Mouse (Mus musculus): ENCODE results near the gene Dll4. TPM values are rescaled to one million over a fixed set of nuclear protein-coding genes. Genes with fewer than 3 reads are reported as not detected.

Gene Dll4
- total and polyA plus RNA-seq, 3 experiments, result 0.18 TPM; not detected in 2

DNA sequence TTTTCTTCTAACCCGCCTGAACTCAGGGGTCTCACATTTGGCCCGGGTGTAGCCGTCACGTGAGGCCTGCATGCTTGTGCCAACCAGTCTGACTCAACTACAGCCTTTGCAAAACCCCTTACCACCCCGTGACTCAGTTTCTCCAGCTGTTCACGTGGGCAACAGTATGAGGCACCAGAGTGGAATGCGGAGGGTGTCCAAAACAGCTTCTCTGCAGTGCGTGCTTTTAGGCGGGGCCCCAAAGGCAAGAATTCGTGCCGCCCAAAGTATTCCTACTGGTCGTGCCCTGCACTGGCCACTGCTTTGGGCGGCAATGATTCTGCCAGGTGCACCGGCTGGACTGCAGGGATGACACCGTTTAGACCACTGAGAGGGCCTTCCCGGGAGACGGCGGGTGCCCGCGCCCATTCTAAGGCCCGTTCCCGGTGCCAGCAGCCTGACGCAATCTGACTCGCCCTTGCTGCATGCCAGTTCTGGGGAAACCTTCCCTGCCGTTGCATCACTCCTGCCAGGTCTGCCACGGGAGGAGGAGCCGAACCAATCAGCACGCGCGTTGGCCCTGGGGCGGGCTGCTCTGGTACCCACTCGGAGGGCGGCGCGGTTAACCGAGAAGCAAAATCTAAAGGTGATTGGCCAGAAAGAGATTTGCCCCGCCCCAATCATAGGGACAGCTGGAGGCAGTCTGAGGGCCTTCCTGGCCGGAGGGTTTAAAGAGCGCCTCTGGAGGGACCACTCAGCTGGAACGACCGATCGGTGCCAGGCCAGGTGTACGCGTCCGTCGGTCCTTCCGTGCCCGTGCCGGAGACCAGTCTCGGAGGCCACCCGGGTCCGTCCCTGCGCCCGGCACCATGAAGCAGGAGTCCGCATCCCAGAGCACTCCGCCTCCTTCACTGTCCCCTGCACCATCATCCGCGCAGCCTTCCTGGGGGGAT is 25.2 kb downstream of the Dll4 start, which contains the start of gene Chac1:
Gene Chac1, plus strand, starts transcription at position 675 of the 932 bp plus-strand sequence.
- Histone ChIP-seq H3K36me3 (ENCODE audit: control insufficient read depth in 1 of 2, insufficient read depth in 2 of 2, low read length in 2 of 2) (peaks cover 2 to 5% of the 10 kb centered on the region in 2 experiments; a peak in 3 of 4 replicates), H3K4me3 (ENCODE audit: control insufficient read depth in 1 of 2, insufficient read depth in 1 of 2, low read depth in 2 of 2, low read length in 2 of 2) (peak within 1 kb of the TSS; percentile 80 to 86), H3K9ac (ENCODE audit: control insufficient read depth, low read depth, low read length, poor library complexity, severe bottlenecking) (peak within 1 kb of the TSS; percentile 91), H3K4me1 (ENCODE audit: control insufficient read depth in 1 of 2, insufficient read depth in 2 of 2, low read length in 2 of 2) (peaks cover 4 to 19% of the 10 kb centered on the region in 2 experiments; a peak in 3 of 4 replicates), H3K27ac (ENCODE audit: control insufficient read depth, low read depth, low read length) (peak within 1 kb of the TSS; percentile 67), H3K9me3 (replicated peaks; ENCODE audit: insufficient read depth, low read length) (no peaks in the 10 kb centered on the region), H3K79me2 (ENCODE audit: control insufficient read depth, insufficient read depth, low read length, poor library complexity) (peaks cover 12% of the 10 kb centered on the region), H3K27me3 (ENCODE audit: control insufficient read depth in 1 of 2, insufficient read depth in 2 of 2, low read length in 2 of 2) (no peaks in the 10 kb centered on the region)
- DNase-seq (ENCODE audit: low read depth, low spot score), result peak; percentile 98
- TF ChIP-seq HCFC1 (IDR thresholded peaks at IDR 0.05; ENCODE audit: low read depth, low read length), result peak; percentile 85
- TF ChIP-seq E2F4 (IDR thresholded peaks at IDR 0.05; ENCODE audit: borderline replicate concordance, low read depth, low read length), result peak; percentile 55; the same call in 1 of the 2 replicates
- TF ChIP-seq TCF12 (IDR thresholded peaks at IDR 0.05; ENCODE audit: low read depth, low read length), result 0 out of 2 replicates have a peak, but pooled peaks have one; percentile 44
- no peak for TF ChIP-seq CHD1 (IDR thresholded peaks at IDR 0.05; ENCODE audit: low read depth, low read length)
- no peak for TF ChIP-seq MAFK (IDR thresholded peaks at IDR 0.05; ENCODE audit: borderline replicate concordance, low read depth, low read length)
- TF ChIP-seq CHD2 (IDR thresholded peaks at IDR 0.05; ENCODE audit: low read length), result no peak
- peak; percentile 64; the same call in 1 of the 2 replicates for TF ChIP-seq MYC (IDR thresholded peaks at IDR 0.05; ENCODE audit: low read depth, low read length)
- TF ChIP-seq USF2 (IDR thresholded peaks at IDR 0.05; ENCODE audit: borderline replicate concordance in 1 of 2, insufficient read depth in 1 of 2, low read depth in 1 of 2, low read length in 2 of 2), result peak in 1 of 2 experiments; percentile 43; a peak in 1 of 4 replicates
- TF ChIP-seq ZMIZ1 (IDR thresholded peaks at IDR 0.05; ENCODE audit: low read depth, low read length), result peak; percentile 97
- TF ChIP-seq RCOR1 (IDR thresholded peaks at IDR 0.05; ENCODE audit: low read depth, low read length), result no peak
- 0 out of 2 replicates have a peak, but pooled peaks have one; percentile 71 for TF ChIP-seq UBTF (IDR thresholded peaks at IDR 0.05; ENCODE audit: borderline replicate concordance, insufficient read depth, low read depth, low read length)
- peak; percentile 76 for TF ChIP-seq SIN3A (IDR thresholded peaks at IDR 0.05; ENCODE audit: low read length)
- TF ChIP-seq ZKSCAN1 (IDR thresholded peaks at IDR 0.05; ENCODE audit: low read depth, low read length), result no peak
- 0 out of 2 replicates have a peak, but pooled peaks have one; percentile 5 for TF ChIP-seq ELF1 (IDR thresholded peaks at IDR 0.05; ENCODE audit: low read depth, low read length)
- peak; percentile 81 for TF ChIP-seq MXI1 (IDR thresholded peaks at IDR 0.05; ENCODE audit: low read depth, low read length)
- TF ChIP-seq NRF1 (IDR thresholded peaks at IDR 0.05; ENCODE audit: insufficient read depth, low read depth, low read length, poor library complexity, severe bottlenecking), result 0 out of 2 replicates have a peak, but pooled peaks have one; percentile 27
- TF ChIP-seq ETS1 (IDR thresholded peaks at IDR 0.05; ENCODE audit: low read depth, low read length), result peak; percentile 46
- TF ChIP-seq POLR2AphosphoS5 (IDR thresholded peaks at IDR 0.05; ENCODE audit: borderline replicate concordance, low read depth, low read length), result no peak
- TF ChIP-seq RAD21 (IDR thresholded peaks at IDR 0.05; ENCODE audit: low read depth, low read length), result no peak
- TF ChIP-seq CTCF (IDR thresholded peaks at IDR 0.05 in 2 of 3, conservative IDR thresholded peaks at IDR 0.05 in 1 of 3; ENCODE audit: control insufficient read depth in 1 of 3, insufficient read depth in 1 of 3, low read depth in 2 of 3, low read length in 3 of 3, poor library complexity in 1 of 3, severe bottlenecking in 1 of 3), result no peak
- TF ChIP-seq MYB (IDR thresholded peaks at IDR 0.05; ENCODE audit: low read depth, low read length), result no peak
- no peak for TF ChIP-seq SMC3 (IDR thresholded peaks at IDR 0.05; ENCODE audit: low read depth, low read length)
- no peak for TF ChIP-seq MAZ (IDR thresholded peaks at IDR 0.05; ENCODE audit: low read depth, low read length)
- TF ChIP-seq KAT2A (conservative IDR thresholded peaks at IDR 0.05; ENCODE audit: low read depth, low read length), result peak; percentile 65; the same call in 1 of the 2 replicates
- no peak for TF ChIP-seq ZC3H11A (IDR thresholded peaks at IDR 0.05; ENCODE audit: low read depth, low read length)
- TF ChIP-seq POLR2AphosphoS2 (IDR thresholded peaks at IDR 0.05; ENCODE audit: low read length), result peak; percentile 88
- peak; percentile 78 for TF ChIP-seq NELFE (IDR thresholded peaks at IDR 0.05; ENCODE audit: low read depth, low read length)
- TF ChIP-seq BHLHE40 (IDR thresholded peaks at IDR 0.05; ENCODE audit: borderline replicate concordance, low read depth, low read length), result peak; percentile 86
- TF ChIP-seq GABPA (IDR thresholded peaks at IDR 0.05; ENCODE audit: low read depth, low read length), result no peak
- peak; percentile 63 to 85; a peak in 3 of 4 replicates for TF ChIP-seq POLR2A (IDR thresholded peaks at IDR 0.05; ENCODE audit: control insufficient read depth in 1 of 2, insufficient read depth in 1 of 2, low read depth in 1 of 2, low read length in 2 of 2, poor library complexity in 1 of 2)
- TF ChIP-seq TAL1 (IDR thresholded peaks at IDR 0.05; ENCODE audit: low read length), result no peak
- peak in 1 of 2 experiments; percentile 59; a peak in 2 of 4 replicates for TF ChIP-seq EP300 (IDR thresholded peaks at IDR 0.05; ENCODE audit: low read depth in 1 of 2, low read length in 2 of 2)
- peak; percentile 57 for TF ChIP-seq MAX (IDR thresholded peaks at IDR 0.05; ENCODE audit: low read length)
- TF ChIP-seq MEF2A (IDR thresholded peaks at IDR 0.05; ENCODE audit: extremely low read depth, insufficient replicate concordance, low read depth, low read length, poor library complexity, severe bottlenecking), result no peak

All from MEL (cell line).